Mouse (Mus musculus) embryonic facial prominence, embryonic 13.5 days (tissue): ENCODE data around the gene Dbi. TPM values are rescaled to one million over a fixed set of nuclear protein-coding genes. Genes with fewer than 3 reads are reported as not detected.
A peak's percentile ranks its signal among the peaks of the same experiment; 100 is the strongest.

Experiments
- ATAC-seq: fragments of 200-750 bp; cut with Nextera tagmentation; 2 replicates; pipeline ENCODE4 v1.8.0; 2017; ENCODE audit warnings: low read depth; ENCODE audit not compliant: insufficient number of reproducible peaks, insufficient read depth, low FRiP score, low TSS enrichment
- H3K27ac ChIP-seq: fragments of 300-500 bp; sonication (generic); 2 replicates; pipeline ENCODE4 v1.5.1; 2015; ENCODE audit warnings: moderate library complexity, mild to moderate bottlenecking, inconsistent platforms
- H3K27me3 ChIP-seq: fragments of 300-500 bp; sonication (generic); 2 replicates; pipeline ENCODE4 v1.6.1; 2015; ENCODE audit warnings: mild to moderate bottlenecking, inconsistent platforms
- H3K36me3 ChIP-seq: fragments of 300-500 bp; sonication (generic); 2 replicates; pipeline ENCODE4 v1.6.1; 2015; ENCODE audit warnings: mild to moderate bottlenecking, inconsistent platforms
- H3K4me1 ChIP-seq: fragments of 300-500 bp; sonication (generic); 2 replicates; pipeline ENCODE4 v1.6.1; 2015; ENCODE audit warnings: inconsistent platforms
- H3K4me2 ChIP-seq: fragments of 300-500 bp; sonication (generic); 2 replicates; pipeline ENCODE4 v1.6.1; 2015; ENCODE audit warnings: moderate library complexity, mild to moderate bottlenecking, inconsistent platforms
- H3K4me3 ChIP-seq: fragments of 300-500 bp; sonication (generic); 2 replicates; pipeline ENCODE4 v1.5.1; 2015; ENCODE audit warnings: mild to moderate bottlenecking, inconsistent platforms
- H3K9ac ChIP-seq: fragments of 300-500 bp; sonication (generic); 2 replicates; pipeline ENCODE4 v1.6.1; 2015; ENCODE audit warnings: mild to moderate bottlenecking, inconsistent platforms
- H3K9me3 ChIP-seq: fragments of 300-500 bp; sonication (generic); 2 replicates; pipeline ENCODE4 v1.6.1; 2016; ENCODE audit warnings: inconsistent platforms
- WGBS: fragments of 180-500 bp; shearing (Covaris S2); methylation state at CpG from one replicate; pipeline ENCODE4 v1.1.7; 2015; ENCODE audit warnings: mixed read lengths; 5-methylcytosine and 5-hydroxymethylcytosine counted together
- polyA plus RNA-seq: library from polyadenylated mRNA; unstranded; fragments of >200 nt; fragmentation: Nextera tagmentation; extraction: Ambion mirVana; gene quantifications from 2 replicates; pipeline ENCODE4 v1.2.1, GENCODE M21; 2015

Gene Dbi
- polyA plus RNA-seq, 1 experiment from 2014 or later = 644 TPM

- H3K9me3 ChIP-seq = no peaks in the 10 kb centered on the region
- H3K4me2 ChIP-seq = no peak overlapping the region
- H3K36me3 ChIP-seq = no peaks in the 10 kb centered on the region
- H3K9ac ChIP-seq = no peak overlapping the region
- no peak overlapping the region for H3K4me3 ChIP-seq
- peaks cover 5% of the 10 kb centered on the region for H3K4me1 ChIP-seq
- H3K27ac ChIP-seq = no peak overlapping the region
- WGBS = 71% methylated on average over 5 of the region's 5 CpGs
- ATAC-seq = no peak
- H3K27me3 ChIP-seq = no peaks in the 10 kb centered on the region
Measured at GRCm38 (mm10) chr1:120142551-120142950, 21.7 kb upstream of the Dbi start.

DNA sequence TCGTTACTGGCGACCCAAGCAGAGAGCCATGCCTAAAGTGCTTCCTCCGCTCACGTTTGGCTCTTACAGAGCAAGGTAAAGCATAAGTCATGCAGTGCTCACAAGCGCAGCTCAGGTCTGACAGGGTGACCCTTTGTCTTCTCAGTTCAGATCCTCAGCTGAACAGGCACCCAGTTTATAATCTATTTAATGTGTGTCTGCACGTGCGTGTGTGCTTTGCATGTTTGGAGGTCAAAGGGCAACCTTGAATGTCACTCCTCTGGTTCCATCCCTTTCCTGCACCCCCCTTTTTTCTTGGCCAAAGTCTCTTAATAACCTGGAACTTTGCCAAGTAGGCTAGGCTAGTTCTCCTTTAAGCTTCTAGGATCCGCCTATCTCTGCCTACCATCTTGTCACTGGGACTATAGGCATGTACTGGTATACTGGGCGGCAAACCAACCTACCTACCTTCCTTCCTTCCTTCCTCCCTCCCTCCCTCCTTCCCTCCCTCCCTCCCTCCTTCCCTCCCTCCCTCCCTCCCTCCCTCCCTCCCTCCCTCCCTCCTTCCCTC lies 19.3 kb upstream of the Dbi start:
- Histone ChIP-seq H3K36me3 (no peaks in the 10 kb centered on the region), H3K4me3 (no peak overlapping the region), H3K4me1 (peaks cover 5% of the 10 kb centered on the region), H3K27me3 (no peaks in the 10 kb centered on the region), H3K4me2 (no peak overlapping the region), H3K27ac (no peak overlapping the region), H3K9me3 (no peaks in the 10 kb centered on the region), H3K9ac (no peak overlapping the region)
- WGBS = 83% methylated on average over 9 of the region's 9 CpGs
- no peak for ATAC-seq

GRCm38 (mm10) chr1:120138923-120139540 lies 18.2 kb upstream of the Dbi start:
- Histone ChIP-seq H3K4me2 (no peak overlapping the region), H3K27me3 (no peaks in the 10 kb centered on the region), H3K9ac (no peak overlapping the region), H3K9me3 (no peaks in the 10 kb centered on the region), H3K4me3 (no peak overlapping the region), H3K36me3 (no peaks in the 10 kb centered on the region), H3K27ac (no peak overlapping the region), H3K4me1 (peaks cover 5% of the 10 kb centered on the region)
- WGBS = 37% methylated on average over 7 of the region's 7 CpGs
- ATAC-seq = no peak

- Histone ChIP-seq H3K4me3 (no peak overlapping the region), H3K4me1 (no peaks in the 10 kb centered on the region), H3K9ac (no peak overlapping the region), H3K36me3 (no peaks in the 10 kb centered on the region), H3K27ac (no peak overlapping the region), H3K27me3 (no peaks in the 10 kb centered on the region), H3K9me3 (no peaks in the 10 kb centered on the region), H3K4me2 (no peak overlapping the region)
- 82% methylated on average over 7 of the region's 7 CpGs for WGBS
- ATAC-seq = no peak
Measured at GRCm38 (mm10) chr1:120135934-120136786, 15.3 kb upstream of the Dbi start.

DNA sequence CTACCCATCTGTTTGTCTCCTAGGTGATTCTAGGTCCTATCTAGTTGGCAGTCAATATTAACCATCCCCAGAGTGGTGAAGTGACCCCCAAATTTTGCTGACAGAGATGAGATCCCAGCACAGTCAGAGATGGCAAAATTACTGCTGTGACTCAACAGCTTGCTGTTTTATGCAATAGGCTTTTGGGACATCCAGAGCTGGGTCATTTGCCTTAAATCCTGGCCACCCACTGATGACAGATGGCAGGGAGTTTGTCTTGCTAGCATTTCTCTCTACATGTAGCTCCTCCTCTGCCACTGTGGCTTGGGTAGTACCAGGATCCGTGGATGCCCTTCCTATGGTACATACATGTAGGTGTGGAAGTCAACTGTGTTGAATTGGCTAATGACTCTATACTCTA lies 11.5 kb upstream of the Dbi start:
- no peak overlapping the region for H3K27ac ChIP-seq
- no peak for ATAC-seq
- no peaks in the 10 kb centered on the region for H3K4me1 ChIP-seq
- WGBS = 87% methylated on average over 1 of the region's 1 CpGs
- no peaks in the 10 kb centered on the region for H3K27me3 ChIP-seq
- H3K9ac ChIP-seq = no peak overlapping the region
- no peak overlapping the region for H3K4me3 ChIP-seq
- H3K4me2 ChIP-seq = no peak overlapping the region
- no peaks in the 10 kb centered on the region for H3K36me3 ChIP-seq
- H3K9me3 ChIP-seq = no peaks in the 10 kb centered on the region

DNA sequence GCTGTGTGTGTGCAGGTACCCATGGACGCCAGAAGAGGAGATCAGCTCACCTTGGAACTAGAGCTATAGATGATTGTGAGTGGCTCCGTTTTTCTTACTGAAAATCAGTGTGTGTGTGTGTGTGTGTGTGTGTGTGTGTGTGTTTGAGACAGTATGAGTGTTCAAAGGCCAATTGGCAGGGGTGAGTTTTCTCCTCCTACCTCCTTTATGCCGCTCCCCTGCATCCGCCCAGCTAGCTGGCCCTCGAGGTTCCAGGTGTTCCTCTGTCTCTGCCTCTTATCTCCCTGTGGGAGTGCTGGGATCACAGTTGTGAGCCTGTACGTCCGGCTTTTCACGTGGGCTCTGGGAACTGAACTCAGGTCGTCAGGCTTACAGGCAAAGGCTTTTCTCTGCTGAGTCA lies 5.4 kb upstream of the Dbi start:
- 67% methylated on average over 9 of the region's 9 CpGs for WGBS
- no peak for ATAC-seq
- no peak overlapping the region for H3K27ac ChIP-seq

GRCm38 (mm10) chr1:120125471-120125870 lies 4.6 kb upstream of the Dbi start:
- Histone ChIP-seq H3K27me3 (no peaks in the 10 kb centered on the region), H3K4me1 (peaks cover 5% of the 10 kb centered on the region; the same call in 1 of the 2 replicates), H3K9me3 (no peaks in the 10 kb centered on the region), H3K4me2 (no peak overlapping the region), H3K9ac (no peak overlapping the region), H3K27ac (no peak overlapping the region), H3K4me3 (no peak overlapping the region), H3K36me3 (no peaks in the 10 kb centered on the region)
- no peak for ATAC-seq
- 71% methylated on average over 6 of the region's 6 CpGs for WGBS

More for the DNA sequence above, 5.4 kb upstream of the Dbi start:
- Histone ChIP-seq H3K9me3 (no peaks in the 10 kb centered on the region), H3K4me1 (peaks cover 5% of the 10 kb centered on the region; the same call in 1 of the 2 replicates), H3K36me3 (no peaks in the 10 kb centered on the region), H3K9ac (no peak overlapping the region), H3K27me3 (no peaks in the 10 kb centered on the region), H3K4me3 (no peak overlapping the region), H3K4me2 (no peak overlapping the region)

DNA sequence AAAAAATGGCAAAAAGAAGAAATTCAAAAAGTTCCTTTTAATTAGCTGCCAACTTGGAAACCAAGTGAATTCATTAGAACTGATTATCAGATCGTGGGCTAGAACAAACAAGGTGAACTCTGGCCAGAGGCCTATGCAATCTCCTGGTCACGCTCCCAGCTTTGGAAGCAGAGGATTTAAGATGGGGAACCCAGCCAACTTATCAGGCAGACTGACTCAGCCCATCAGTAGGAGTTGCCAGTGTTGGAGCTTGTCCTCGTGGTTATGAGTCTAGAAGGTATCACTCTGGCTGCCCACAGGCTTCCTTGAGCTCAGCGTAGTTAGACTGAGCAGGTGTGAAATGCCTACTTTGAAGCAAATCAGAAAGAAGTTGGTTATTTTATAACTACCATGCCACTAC lies 4.0 kb upstream of the Dbi start:
- Histone ChIP-seq H3K9ac (no peak overlapping the region), H3K4me3 (no peak overlapping the region), H3K27me3 (no peaks in the 10 kb centered on the region), H3K27ac (no peak overlapping the region), H3K4me2 (no peak overlapping the region), H3K36me3 (no peaks in the 10 kb centered on the region), H3K9me3 (no peaks in the 10 kb centered on the region), H3K4me1 (peaks cover 12% of the 10 kb centered on the region)
- no peak for ATAC-seq
- 82% methylated on average over 4 of the region's 4 CpGs for WGBS

DNA sequence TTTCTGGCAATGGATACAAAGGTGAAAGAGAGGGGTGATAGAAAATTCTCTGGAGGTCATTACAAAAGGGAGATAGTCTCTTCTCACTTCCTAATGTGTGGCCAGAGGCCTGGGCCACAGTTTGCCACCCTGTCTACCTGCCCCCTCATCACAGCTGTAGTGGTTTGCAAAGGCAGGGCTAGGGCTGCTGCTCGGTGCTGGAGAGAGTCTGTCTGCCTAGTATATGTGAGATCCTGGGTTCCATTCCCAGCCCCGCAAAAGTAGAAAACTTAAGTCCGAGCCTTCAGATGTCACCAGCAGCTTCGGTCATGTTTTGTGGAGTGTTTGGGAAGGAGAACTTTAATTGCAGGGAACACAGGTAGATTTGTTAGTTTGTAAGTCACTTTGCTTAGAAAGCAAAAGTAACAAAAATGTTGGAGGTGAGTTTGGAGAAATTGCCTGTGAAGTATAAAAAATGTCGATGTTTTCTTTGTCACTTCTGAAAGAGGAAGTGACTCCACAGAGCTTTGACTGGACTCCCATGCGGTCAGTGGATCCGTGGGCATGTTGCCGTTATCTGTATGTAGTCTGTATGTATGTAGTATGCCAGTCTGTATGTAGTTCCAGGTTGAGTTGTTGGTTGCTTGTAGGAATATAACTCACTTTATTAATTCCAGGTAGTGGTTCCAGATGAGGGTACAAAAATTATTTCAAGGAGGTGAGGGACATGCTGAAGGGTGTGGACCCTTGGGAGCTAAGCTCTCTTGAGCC lies 1.9 kb upstream of the Dbi start:
- WGBS = 94% methylated on average over 8 of the region's 8 CpGs
- Histone ChIP-seq H3K27ac (no peak overlapping the region), H3K9ac (no peak overlapping the region), H3K36me3 (no peaks in the 10 kb centered on the region), H3K4me2 (no peak overlapping the region), H3K4me1 (peaks cover 29% of the 10 kb centered on the region), H3K9me3 (no peaks in the 10 kb centered on the region), H3K27me3 (no peaks in the 10 kb centered on the region), H3K4me3 (no peak overlapping the region)
- no peak for ATAC-seq

- Histone ChIP-seq H3K9ac (peak overlapping the region; percentile 74), H3K27me3 (no peaks in the 10 kb centered on the region), H3K9me3 (no peaks in the 10 kb centered on the region), H3K4me2 (peak overlapping the region; percentile 77), H3K4me1 (peaks cover 33% of the 10 kb centered on the region), H3K36me3 (no peaks in the 10 kb centered on the region), H3K4me3 (peak overlapping the region; percentile 65), H3K27ac (peak overlapping the region; percentile 93)
- no peak for ATAC-seq
- 85% methylated on average over 9 of the region's 9 CpGs for WGBS
Measured at GRCm38 (mm10) chr1:120121930-120122530, 1.2 kb upstream of the Dbi start.
